Mouse (Mus musculus) myocyte (in vitro differentiated cells): ENCODE data around the gene Mapk9. TPM values are rescaled to one million over a fixed set of nuclear protein-coding genes. Genes with fewer than 3 reads are reported as not detected.
A peak's percentile ranks its signal among the peaks of the same experiment; 100 is the strongest.

Source experiments
- H3K27me3 ChIP-seq: one replicate; pipeline ENCODE4 v1.6.1; 2011; ENCODE audit not compliant: control insufficient read depth, insufficient read depth, insufficient read length
- H3K36me3 ChIP-seq: one replicate; pipeline ENCODE4 v1.6.1; 2011; ENCODE audit not compliant: control insufficient read depth, insufficient read depth
- H3K4me2 ChIP-seq: one replicate; pipeline ENCODE4 v1.6.1; 2011; ENCODE audit warnings: low read depth, control low read depth
- H3K4me3 ChIP-seq: one replicate; pipeline ENCODE4 v1.5.1; 2011; ENCODE audit warnings: mild to moderate bottlenecking, control low read depth, moderate library complexity
- H3K79me2 ChIP-seq: one replicate; pipeline ENCODE4 v1.6.1; 2011; ENCODE audit not compliant: control insufficient read depth, insufficient read depth
- H3ac ChIP-seq: one replicate; pipeline ENCODE4 v1.6.1; 2011; ENCODE audit not compliant: control insufficient read depth, insufficient read length
- CEBPB ChIP-seq: IDR thresholded peaks from 2 replicates; pipeline ENCODE4 v1.6.1; 2011; ENCODE audit warnings: mild to moderate bottlenecking, moderate library complexity; ENCODE audit not compliant: poor library complexity, insufficient read depth, severe bottlenecking
- E2F4 ChIP-seq: IDR thresholded peaks from one replicate; pipeline ENCODE4 v1.6.1; 2011; ENCODE audit warnings: mild to moderate bottlenecking, control low read depth, moderate library complexity; ENCODE audit not compliant: insufficient read depth
- MAX ChIP-seq: IDR thresholded peaks from one replicate; pipeline ENCODE4 v1.6.1; 2011; ENCODE audit warnings: low read depth, mild to moderate bottlenecking, control low read depth
- MYOD1 ChIP-seq, 3 experiments: IDR thresholded peaks; one replicate each; pipeline ENCODE4 v1.6.1; 2011; ENCODE audit warnings: control low read depth in 2 of 3, low read depth in 2 of 3, mild to moderate bottlenecking in 2 of 3, moderate library complexity in 1 of 3; ENCODE audit not compliant: insufficient read length in 2 of 3, control insufficient read depth in 1 of 3
- MYOG ChIP-seq, 3 experiments: IDR thresholded peaks; one replicate each; pipeline ENCODE4 v1.6.1; 2011; ENCODE audit warnings: control low read depth in 2 of 3, low read depth in 2 of 3, mild to moderate bottlenecking in 2 of 3; ENCODE audit not compliant: insufficient read length in 2 of 3, control insufficient read depth in 1 of 3, insufficient read depth in 1 of 3
- POLR2A ChIP-seq: IDR thresholded peaks from one replicate; pipeline ENCODE4 v1.6.1; 2011; ENCODE audit warnings: low read depth, mild to moderate bottlenecking, control low read depth, moderate library complexity; ENCODE audit not compliant: insufficient read length
- POLR2AphosphoS2 ChIP-seq: IDR thresholded peaks from one replicate; pipeline ENCODE4 v1.6.1; 2011; ENCODE audit warnings: low read depth, control low read depth; ENCODE audit not compliant: insufficient read length
- REST ChIP-seq: IDR thresholded peaks from one replicate; pipeline ENCODE4 v1.6.1; 2011; ENCODE audit warnings: mild to moderate bottlenecking, control low read depth, moderate library complexity; ENCODE audit not compliant: insufficient read depth, insufficient read length
- SRF ChIP-seq: IDR thresholded peaks from one replicate; pipeline ENCODE4 v1.6.1; 2011; ENCODE audit warnings: low read depth; ENCODE audit not compliant: control insufficient read depth, insufficient read length
- TCF12 ChIP-seq: IDR thresholded peaks from one replicate; pipeline ENCODE4 v1.6.1; 2011; ENCODE audit warnings: mild to moderate bottlenecking, control low read depth; ENCODE audit not compliant: poor library complexity, insufficient read depth, severe bottlenecking
- TCF3 ChIP-seq: IDR thresholded peaks from one replicate; pipeline ENCODE4 v1.6.1; 2011; ENCODE audit warnings: low read depth, control low read depth; ENCODE audit not compliant: insufficient read length
- USF1 ChIP-seq: IDR thresholded peaks from one replicate; pipeline ENCODE4 v1.6.1; 2011; ENCODE audit warnings: low read depth, mild to moderate bottlenecking, control low read depth, moderate library complexity
- polyA plus RNA-seq: library from polyadenylated mRNA; unstranded; fragments of >200 nt; fragmentation: generic; extraction: Trizol; gene quantifications from one replicate; pipeline ENCODE4 v1.2.1, GENCODE M21; 2012; ENCODE audit warnings: missing spikeins

Mapk9 gene
- polyA plus RNA-seq, 1 experiment = 21.5 TPM

GRCm38 (mm10) chr11:49842718-49843117 lies 3.8 kb upstream of the Mapk9 start:
- no peak overlapping the region for H3K4me3 ChIP-seq
- peaks cover 9% of the 10 kb centered on the region for H3K27me3 ChIP-seq
- H3K4me2 ChIP-seq = peak overlapping the region; percentile 14
- peaks cover 3% of the 10 kb centered on the region for H3K79me2 ChIP-seq
- H3ac ChIP-seq = no peak overlapping the region
- TF ChIP-seq MYOG (IDR thresholded peaks at IDR 0.05; ENCODE audit: control insufficient read depth in 1 of 3, insufficient read depth in 1 of 3, insufficient read length in 2 of 3, low read depth in 2 of 3) = peak in 2 of 3 experiments; percentile 48 to 72
- peak in 2 of 3 experiments; percentile 27 to 80 for TF ChIP-seq MYOD1 (IDR thresholded peaks at IDR 0.05; ENCODE audit: control insufficient read depth in 1 of 3, insufficient read length in 2 of 3, low read depth in 2 of 3)
- no peak for TF ChIP-seq USF1
- H3K36me3 ChIP-seq = no peaks in the 10 kb centered on the region

DNA sequence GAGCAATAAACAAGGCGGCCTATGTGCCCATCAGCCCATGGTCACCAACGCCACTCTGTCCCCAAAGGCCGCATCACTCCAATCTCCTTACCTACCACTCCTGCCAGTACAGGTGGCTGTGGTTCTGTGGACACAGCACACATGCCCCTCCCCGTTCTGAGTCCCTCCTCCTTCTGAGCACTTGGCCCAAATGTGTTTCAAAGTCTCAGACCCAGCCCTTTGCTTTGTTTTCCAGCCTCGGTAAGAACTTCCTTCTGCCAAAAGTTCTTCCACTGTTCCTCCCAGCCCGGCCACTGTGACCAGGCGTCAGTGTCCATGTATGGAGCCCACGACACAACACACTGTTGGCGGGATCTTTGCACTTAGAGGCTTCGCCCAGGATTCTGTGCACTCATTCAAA lies 2.2 kb upstream of the Mapk9 start:
- no peak for TF ChIP-seq E2F4
- no peak for TF ChIP-seq POLR2AphosphoS2
- no peak for TF ChIP-seq POLR2A
- Histone ChIP-seq H3ac (no peak overlapping the region), H3K36me3 (no peaks in the 10 kb centered on the region), H3K4me3 (no peak overlapping the region), H3K79me2 (peaks cover 12% of the 10 kb centered on the region), H3K27me3 (no peaks in the 10 kb centered on the region), H3K4me2 (no peak overlapping the region)

DNA sequence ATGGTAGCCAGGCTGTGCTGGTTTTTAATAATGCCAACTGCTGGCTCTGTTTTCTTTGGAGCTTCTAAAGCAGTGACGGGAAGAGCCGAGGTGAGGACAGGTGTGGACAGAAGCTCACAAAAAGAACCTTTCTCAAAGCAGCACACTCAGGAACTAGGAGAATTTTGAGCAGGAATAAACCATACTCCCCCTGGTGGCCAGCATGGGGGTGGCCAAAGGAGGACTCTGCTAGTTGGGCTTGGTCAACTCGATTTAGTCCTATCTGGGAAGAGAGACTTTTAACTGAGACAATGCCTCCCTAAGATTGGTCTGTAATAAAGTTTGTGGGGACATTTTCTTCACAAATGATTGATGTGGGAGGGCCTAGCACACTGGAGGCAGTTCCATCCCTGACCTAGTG lies 1.6 kb upstream of the Mapk9 start:
- no peak for TF ChIP-seq REST
- Histone ChIP-seq H3ac (no peak overlapping the region), H3K27me3 (no peaks in the 10 kb centered on the region), H3K36me3 (no peaks in the 10 kb centered on the region), H3K4me2 (no peak overlapping the region), H3K4me3 (no peak overlapping the region), H3K79me2 (peaks cover 12% of the 10 kb centered on the region)

GRCm38 (mm10) chr11:49845958-49846357 lies 593 bp upstream of the Mapk9 start:
- H3K79me2 ChIP-seq = peaks cover 12% of the 10 kb centered on the region
- no peak overlapping the region for H3ac ChIP-seq
- H3K4me3 ChIP-seq = peak overlapping the region; percentile 39
- no peaks in the 10 kb centered on the region for H3K27me3 ChIP-seq
- no peak for TF ChIP-seq TCF12
- no peak for TF ChIP-seq MYOD1 (IDR thresholded peaks at IDR 0.05; ENCODE audit: control insufficient read depth in 1 of 3, insufficient read length in 2 of 3, low read depth in 2 of 3)
- TF ChIP-seq MYOG (IDR thresholded peaks at IDR 0.05; ENCODE audit: control insufficient read depth in 1 of 3, insufficient read depth in 1 of 3, insufficient read length in 2 of 3, low read depth in 2 of 3) = no peak
- no peak for TF ChIP-seq REST
- no peak for TF ChIP-seq E2F4
- TF ChIP-seq POLR2AphosphoS2 = no peak
- TF ChIP-seq USF1 = no peak
- no peak for TF ChIP-seq MAX
- no peaks in the 10 kb centered on the region for H3K36me3 ChIP-seq
- peak overlapping the region; percentile 56 for H3K4me2 ChIP-seq

GRCm38 (mm10) chr11:49847071-49847810 lies 690 bp downstream of the Mapk9 start:
- H3K4me2 ChIP-seq = peak overlapping the region; percentile 93
- TF ChIP-seq E2F4 = no peak
- TF ChIP-seq MYOD1 (IDR thresholded peaks at IDR 0.05; ENCODE audit: control insufficient read depth in 1 of 3, insufficient read length in 2 of 3, low read depth in 2 of 3) = no peak
- no peak for TF ChIP-seq POLR2A
- TF ChIP-seq TCF12 = no peak
- TF ChIP-seq MAX = no peak
- TF ChIP-seq USF1 = no peak
- no peak for TF ChIP-seq POLR2AphosphoS2
- no peak for TF ChIP-seq SRF
- no peak for TF ChIP-seq TCF3
- no peak for TF ChIP-seq REST
- TF ChIP-seq MYOG (IDR thresholded peaks at IDR 0.05; ENCODE audit: control insufficient read depth in 1 of 3, insufficient read depth in 1 of 3, insufficient read length in 2 of 3, low read depth in 2 of 3) = no peak
- TF ChIP-seq CEBPB = no peak
- peaks cover 12% of the 10 kb centered on the region for H3K79me2 ChIP-seq
- H3ac ChIP-seq = peak overlapping the region; percentile 63
- H3K27me3 ChIP-seq = no peaks in the 10 kb centered on the region
- H3K4me3 ChIP-seq = peak overlapping the region; percentile 39
- H3K36me3 ChIP-seq = no peaks in the 10 kb centered on the region

GRCm38 (mm10) chr11:49847811-49848078 lies 1.2 kb downstream of the Mapk9 start:
- H3ac ChIP-seq = no peak overlapping the region
- TF ChIP-seq E2F4 (no peak), MYOD1 (IDR thresholded peaks at IDR 0.05; ENCODE audit: control insufficient read depth in 1 of 3, insufficient read length in 2 of 3, low read depth in 2 of 3) (no peak), MYOG (IDR thresholded peaks at IDR 0.05; ENCODE audit: control insufficient read depth in 1 of 3, insufficient read depth in 1 of 3, insufficient read length in 2 of 3, low read depth in 2 of 3) (no peak), CEBPB (no peak), TCF3 (no peak), MAX (no peak), TCF12 (no peak), USF1 (no peak)
- peak overlapping the region; percentile 93 for H3K4me2 ChIP-seq

More at GRCm38 (mm10) chr11:49847811-49848078, 1.2 kb downstream of the Mapk9 start:
- Histone ChIP-seq H3K4me3 (peak overlapping the region; percentile 39), H3K79me2 (peaks cover 12% of the 10 kb centered on the region), H3K27me3 (no peaks in the 10 kb centered on the region), H3K36me3 (no peaks in the 10 kb centered on the region)
